Mouse (Mus musculus) activated CD4-positive, CD25-positive, alpha-beta regulatory T cell, adult 4 months (primary cell): ENCODE results near the gene Mast3. TPM values are rescaled to one million over a fixed set of nuclear protein-coding genes. Genes with fewer than 3 reads are reported as not detected.
"Not testable (repeated sequence)": the region's sequence is repeated elsewhere in the genome, so short reads cannot be mapped to it uniquely, and the experiment has no call there.

Experiments
- ATAC-seq: one replicate; pipeline ENCODE4 v1.8.0; 2017
- polyA plus RNA-seq, 2 experiments: library from polyadenylated mRNA; unstranded; fragments of 100-300 nt; shearing (Covaris generic); gene quantifications; one replicate each; pipeline ENCODE4 v1.2.1; 2017

Gene Mast3
- polyA plus RNA-seq, 2 experiments from 2014 or later: 19.0 to 19.4 TPM

DNA sequence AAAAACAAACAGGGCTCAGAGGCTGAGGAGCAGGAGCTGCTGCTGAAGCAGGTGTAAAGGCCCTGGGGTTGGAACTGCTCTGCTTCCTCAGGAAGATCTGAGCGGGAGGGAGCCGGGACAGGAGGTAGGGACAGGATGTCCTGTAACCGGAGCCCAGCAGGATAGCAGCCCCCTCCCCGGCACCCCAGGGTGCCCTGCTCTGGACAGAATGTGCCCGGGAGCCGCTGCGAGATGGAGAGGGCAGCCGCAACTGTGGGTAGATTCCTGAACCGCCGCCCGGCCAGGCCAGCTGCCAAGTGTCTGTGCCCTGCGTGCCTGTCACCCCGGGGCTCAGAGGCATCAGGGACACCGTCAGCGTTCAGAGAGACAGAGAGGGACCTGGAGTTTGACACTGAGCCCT lies 28.7 kb upstream of the Mast3 start:
- no peak for ATAC-seq

DNA sequence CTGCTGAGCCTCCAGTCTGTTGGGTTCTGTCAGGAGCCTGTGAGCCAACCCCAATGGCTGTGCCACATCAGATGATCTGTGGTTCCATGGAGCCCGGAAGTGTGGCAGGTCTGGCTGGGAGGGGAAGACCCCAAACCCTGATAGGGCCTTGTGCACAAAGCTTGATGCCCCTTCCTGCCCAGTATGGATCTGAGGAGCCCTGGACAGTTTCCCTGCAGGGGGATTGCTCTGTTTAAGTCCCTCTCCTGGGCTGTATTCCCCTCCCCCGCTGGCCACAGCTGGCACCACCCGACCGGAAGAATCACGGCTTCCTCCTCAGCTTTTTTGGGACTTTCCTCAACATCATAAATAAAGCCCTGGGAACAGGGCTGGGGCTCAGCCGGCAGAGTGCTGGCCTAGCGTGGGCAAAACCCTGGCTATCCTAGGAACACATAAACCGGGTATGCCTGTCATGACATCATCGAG lies 28.2 kb upstream of the Mast3 start:
- ATAC-seq: peak; percentile 93

DNA sequence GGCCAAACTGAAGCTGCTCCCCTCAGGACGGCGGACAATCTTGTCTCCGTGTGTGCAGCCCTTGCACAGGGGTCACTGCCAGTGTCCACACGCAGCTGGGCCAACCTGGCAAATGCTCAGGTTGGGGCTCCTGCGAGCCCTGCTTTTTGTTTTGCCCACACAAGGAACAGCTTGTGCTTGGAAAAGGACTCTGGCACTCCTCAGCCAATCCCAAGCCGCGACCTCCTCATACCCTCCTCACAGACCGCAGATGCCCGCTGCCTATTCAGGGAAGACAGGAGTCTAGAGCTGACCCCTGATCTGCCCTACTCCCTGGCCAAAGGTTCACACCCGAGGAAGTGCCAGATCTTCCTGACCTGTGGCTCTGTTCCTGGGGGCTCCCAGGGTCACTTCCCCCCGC lies 27.5 kb upstream of the Mast3 start:
- no peak for ATAC-seq

DNA sequence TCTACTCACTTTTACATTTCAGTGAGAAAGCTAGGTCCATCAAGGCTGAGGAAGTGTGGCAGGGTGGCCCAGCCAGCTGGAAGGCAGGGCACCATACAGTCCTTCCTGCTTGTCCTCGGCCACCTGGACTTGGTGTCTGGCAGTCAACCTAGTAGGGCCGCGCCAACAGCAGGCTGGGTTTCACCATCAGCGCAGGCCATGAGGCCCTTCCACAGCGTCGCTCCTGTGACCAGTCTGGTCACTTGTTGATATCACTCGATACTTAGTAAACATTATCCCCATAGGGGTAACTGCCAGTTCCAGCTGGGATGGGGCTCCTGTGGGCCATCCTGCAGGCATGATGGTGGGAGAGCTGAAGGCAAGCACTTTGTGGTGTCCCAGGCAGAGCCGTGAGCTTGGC lies 26.7 kb upstream of the Mast3 start:
- ATAC-seq: no peak

DNA sequence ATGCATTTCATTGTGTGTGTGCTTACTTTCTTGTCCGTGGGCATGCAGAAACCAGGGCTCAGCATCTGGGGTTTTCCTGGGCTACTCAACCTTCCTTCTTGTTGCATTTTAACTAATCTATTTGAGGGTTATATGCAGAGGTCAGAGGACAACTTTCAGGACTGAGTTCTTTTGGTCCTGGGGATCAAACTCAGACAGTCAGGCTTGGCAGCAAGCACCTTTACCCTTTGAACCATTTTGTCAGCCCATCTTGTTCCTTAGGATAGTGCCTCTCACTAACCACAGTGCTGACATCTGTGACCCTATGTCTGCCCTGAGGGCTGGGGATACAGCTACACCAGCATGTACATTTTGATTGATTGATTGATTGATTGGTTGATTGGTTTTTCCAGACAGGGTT lies 22.9 kb upstream of the Mast3 start:
- no peak for ATAC-seq

DNA sequence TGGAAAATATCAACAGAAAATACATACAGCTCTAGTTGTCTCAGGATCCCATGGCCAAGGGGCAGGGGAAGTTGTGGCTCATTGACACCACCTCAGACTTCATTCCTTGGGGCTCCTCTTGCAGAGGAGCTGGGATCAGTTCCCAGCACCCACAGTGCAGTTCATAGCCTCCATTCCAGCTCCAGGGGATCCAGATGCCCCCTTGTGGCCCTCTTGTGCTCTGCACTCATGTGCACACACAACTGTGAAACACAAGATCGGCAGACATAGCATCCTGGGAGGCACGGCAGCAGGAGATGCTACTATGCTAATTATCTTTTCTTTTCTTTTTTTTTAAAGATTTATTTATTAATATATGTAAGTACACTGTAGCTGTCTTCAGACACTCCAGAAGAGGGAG lies 22.2 kb upstream of the Mast3 start:
- no peak for ATAC-seq

DNA sequence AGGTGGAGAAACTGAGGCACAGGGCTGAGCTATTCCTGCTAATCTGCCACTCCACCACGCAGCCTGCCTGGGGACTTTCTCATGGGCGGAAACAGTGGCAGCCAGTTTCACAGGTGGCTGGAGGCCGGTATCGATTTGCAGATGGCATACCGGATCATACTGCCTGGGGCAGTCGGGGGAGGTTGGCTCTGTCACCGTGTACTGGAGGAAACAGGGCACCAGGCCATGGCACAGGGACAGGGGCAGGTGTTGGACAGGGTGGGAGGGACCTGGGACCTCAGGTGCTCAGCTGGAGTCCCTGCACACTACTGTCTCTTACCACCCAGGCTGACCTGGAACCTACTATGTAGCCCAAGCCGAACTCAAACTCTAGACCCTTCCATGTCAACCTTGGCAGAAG lies 21.0 kb upstream of the Mast3 start:
- no peak for ATAC-seq

DNA sequence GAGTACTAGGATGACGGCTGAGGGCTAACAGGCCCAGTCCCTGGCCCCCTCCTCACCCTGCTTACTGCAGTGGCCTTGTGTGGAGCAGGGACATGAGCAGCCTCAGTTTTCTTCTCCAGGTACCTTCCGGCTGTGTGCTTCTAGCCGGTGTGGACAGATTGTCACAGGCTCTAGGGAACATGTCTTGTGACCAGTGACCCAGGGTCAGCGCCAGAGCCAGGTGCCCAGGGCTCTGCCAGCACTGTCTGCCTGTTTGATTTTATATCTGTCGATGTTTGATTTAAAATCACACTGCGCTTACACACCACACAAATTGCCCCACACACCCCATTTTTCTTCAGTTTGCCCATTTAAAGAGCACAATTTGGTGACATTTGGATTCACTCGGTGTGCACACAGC lies 18.9 kb upstream of the Mast3 start:
- no peak for ATAC-seq

DNA sequence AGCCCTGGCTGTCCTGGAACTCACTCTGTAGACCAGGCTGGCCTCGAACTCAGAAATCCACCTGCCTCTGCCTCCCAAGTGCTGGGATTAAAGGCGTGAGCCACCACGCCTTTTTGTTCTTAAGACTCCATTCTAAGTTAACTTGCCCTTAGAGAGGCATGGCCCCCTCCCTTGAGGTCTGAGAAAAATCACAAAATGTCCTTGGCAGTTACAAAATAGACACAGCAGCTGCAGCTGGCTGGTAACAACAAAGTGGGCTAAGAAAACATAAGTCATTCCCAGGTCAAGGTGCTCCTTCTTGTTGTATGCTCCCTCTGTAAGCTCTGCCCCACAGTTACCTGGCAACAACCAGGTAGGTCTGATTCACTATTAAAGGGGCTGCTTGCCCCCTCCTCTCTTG lies 17.7 kb upstream of the Mast3 start:
- ATAC-seq: not testable (repeated sequence)

DNA sequence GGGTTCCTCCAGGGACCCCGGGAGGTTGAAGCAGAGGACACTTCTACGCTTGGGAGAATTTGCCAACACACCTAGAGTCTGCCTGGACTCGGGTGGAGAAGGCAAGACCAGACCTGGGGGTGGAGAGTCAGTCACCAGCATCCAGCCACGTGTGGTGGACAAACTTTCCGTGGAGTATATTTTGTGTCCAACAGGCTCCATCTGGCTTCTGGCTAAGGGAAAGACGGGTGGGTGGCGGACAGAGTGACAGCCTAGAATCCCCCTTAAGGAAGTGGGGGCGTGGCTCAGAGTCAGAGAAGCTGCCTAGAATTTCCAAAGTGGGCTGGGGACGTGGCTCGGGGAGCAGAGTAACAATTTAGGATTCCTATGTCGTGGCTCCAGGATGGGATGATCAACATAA lies 17.1 kb upstream of the Mast3 start:
- no peak for ATAC-seq

DNA sequence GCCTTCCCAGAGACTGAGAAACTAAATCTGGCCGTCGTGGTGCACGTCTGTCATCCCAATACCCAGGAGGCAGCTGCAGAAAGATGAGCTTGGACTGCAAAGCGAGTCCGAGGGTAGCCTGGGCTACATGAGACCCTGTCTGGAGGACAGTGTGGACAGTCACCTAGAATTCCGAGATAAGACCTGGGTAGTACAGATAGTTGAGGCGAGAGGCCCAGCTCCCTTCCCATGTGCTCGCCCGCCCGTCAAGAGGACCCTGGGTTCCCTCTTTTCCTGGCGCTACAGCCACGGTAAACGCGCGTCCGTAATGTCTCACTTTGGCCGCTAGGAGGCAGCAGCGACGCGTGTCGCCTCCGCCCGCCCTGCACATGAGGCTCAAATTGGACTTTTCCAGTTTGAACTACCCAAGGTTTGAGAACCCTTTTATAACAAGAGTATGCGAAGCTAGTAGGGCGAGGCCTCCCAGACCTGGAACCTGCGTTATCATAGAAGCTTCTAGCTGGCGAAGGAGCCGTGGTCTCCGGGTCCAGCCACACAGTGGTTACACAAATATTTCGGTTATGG lies 16.6 kb upstream of the Mast3 start:
- ATAC-seq: no peak

DNA sequence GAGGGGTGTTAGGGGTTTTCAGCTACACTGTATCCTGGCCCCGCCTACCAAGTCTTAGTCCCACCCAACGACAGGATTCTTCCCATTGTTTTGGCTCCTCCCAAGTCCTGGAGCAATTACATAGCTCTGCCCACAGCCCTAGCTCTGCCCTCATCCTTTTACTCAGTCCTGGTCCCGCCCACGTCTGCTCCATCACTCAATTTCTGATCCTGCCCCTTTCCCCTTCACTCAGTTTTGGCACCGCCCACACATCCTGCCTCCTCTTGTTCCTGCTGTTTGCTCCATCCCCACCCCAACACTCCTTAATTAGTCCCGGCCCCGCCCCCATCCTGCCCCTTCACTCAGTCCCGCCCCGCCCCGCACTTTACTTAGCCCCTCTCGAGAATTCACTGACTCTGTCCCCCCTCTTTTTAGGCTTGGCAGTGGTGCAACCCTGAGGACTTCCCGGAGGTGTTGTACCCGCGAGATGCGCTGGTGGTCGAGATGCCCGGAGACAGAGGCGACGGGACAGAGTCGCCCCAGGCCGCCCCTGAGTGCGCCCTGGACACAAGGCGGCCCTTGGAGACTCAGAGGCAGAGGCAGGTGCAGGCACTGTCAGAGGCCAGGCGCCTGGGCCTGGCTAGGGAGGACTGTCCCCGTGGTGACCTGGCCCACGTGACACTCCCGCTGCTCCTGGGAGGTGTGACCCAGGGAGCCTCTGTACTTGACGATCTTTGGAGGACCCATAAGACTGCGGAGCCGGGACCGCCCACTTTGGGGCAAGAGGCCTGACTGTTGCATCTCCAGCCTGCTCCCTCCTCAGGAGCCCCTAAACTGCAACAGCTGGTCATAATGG lies 15.5 kb upstream of the Mast3 start:
- ATAC-seq: no peak

DNA sequence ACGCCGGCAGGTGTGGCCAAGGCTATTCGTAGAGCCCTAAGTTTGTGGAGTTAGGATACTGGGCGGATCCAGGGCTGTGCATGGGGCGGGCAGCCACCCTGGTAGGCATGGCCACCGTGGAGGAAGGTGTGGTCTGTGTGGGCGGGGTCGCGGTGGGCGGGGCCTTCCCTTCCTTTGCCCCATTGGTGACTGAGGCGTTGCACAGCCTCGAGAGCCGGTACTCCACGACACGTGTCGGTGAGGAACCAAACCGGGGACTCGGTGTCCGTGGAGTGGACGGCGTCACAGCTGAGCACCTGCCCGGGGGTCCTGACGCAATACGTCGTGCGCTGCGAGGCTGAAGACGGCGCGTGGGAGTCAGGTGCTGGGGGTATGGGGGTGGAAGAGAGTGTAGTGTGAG lies 11.8 kb upstream of the Mast3 start:
- no peak for ATAC-seq

DNA sequence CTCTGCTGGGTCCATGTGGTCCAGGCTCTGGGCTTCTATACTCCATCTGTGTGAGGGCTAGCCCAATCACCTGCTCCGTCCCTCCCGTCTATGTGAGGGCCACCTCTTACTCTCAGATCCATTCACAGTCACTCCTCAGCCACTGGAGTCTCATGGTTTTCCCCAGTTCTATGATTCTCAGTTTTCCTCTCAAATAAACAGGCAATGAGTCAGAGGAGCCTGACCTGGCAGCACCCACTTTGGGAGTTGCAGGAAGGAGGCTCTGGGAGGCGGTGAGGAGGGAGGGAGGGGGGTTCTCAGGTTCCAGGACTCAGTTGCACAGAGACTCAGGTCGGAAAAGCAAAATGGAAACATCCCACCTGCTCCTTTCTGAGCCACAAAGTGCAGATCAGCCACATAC lies 8.0 kb upstream of the Mast3 start:
- no peak for ATAC-seq

DNA sequence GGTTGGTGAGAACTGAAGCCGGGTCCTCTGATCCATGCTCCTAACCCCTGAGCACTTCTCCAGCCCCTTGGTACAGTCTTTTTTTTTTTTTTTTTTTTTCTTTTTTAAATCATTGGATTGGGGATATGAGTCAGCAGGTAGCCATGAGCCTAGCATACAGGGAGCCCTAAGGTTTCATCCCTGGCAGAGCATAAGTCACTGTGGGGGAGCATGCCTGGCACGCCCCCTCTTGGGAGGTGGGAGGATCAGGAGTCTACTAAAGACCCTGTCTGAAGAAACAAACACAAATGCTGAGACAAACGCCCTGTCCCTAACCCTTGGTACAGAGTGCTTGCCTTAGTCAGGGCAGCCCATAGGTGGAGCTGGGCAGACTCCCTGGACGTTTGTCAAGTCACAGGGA lies 7.2 kb upstream of the Mast3 start:
- ATAC-seq: no peak

DNA sequence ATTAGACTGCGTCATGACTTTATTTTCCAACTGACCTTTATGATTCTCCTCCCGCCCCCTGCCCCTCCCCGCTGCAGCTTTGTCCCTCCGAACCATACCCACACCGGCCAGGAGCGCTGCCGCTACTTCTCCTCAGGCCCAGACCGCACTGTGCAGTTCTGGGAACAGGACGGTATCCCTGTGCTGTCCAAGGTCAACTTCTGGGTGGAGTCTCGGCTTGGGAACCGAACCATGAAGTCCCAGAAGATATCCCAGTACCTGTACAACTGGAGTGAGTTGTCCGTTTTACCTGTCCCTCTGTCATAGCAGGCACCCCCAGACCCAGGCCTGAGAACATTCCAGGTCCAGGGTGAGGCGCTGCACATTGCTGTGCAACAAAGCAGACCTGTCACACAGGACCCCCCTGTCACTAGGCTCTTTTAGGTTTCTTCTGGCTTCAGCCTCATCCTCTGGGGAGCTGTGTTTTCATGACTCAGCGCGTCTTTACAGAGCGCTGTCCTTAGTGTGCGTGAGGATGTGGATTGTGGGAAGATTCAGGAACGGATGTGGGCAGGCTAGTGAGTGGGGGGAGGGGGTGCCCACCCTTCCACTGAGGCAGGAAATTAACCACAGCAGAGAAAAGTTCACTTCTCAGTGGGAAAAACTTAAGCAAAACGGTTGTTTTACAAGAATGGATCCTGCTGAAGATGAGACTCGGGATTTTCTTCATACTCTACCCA lies 6.3 kb upstream of the Mast3 start:
- no peak for ATAC-seq

DNA sequence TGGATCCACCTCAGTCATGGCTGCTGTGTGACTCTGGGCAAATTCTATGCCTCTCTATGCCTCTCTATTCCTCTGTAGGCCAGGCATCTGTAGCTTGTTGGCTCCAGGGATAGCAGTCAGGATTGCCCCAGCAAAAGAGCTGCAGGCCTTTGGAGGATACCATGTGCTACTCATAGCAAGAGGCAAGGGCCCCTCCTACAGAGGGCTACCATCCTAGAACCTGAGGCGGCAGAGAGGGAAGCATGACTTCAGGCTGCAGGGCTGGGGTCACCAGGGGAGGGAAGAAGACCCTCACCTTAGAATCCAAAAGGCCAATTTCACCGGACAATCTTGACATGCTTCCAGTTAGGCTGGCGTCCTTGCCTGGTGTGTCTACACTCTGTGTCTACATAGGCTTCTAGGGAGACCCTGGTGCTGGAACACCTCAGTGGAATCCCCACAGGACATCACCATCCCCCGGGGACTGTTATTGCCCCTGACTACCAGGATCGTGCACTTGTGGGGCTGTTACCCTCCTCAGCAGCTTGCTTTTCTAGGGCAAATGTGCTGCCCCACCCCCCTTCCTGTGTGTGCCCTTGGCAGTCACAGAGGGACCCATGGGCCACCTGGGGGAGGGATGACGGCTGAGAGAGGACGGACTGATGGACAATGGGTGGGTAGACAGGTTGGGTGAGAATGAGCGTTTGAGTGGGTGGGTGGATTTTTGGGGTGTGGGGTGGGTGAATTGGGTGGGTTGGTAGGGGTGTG lies 4.3 kb upstream of the Mast3 start:
- no peak for ATAC-seq

DNA sequence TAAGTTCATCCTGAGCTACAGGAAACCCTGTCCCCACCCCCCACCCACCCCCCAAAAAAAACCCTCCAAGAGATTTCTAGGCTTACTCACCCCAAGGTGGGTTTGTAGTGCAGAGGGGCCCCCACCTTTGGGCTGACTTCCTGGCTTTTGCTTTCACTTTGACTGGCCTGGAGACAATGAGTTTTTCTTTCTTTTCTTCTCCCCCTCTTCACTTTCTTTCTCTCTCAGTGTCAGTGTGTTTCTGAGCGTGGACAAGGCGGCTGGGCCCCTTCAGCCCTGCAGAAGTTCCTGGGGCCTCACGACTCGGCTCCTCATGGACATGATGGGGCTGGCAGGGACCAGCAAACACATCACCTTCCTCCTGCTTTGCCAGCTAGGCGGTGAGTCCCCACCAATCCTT lies 3.4 kb upstream of the Mast3 start, which contains the start of gene Il12rb1:
Gene Il12rb1 (plus strand): TSS at position 211 of the 400 bp plus-strand sequence.
- peak; percentile 65 for ATAC-seq

DNA sequence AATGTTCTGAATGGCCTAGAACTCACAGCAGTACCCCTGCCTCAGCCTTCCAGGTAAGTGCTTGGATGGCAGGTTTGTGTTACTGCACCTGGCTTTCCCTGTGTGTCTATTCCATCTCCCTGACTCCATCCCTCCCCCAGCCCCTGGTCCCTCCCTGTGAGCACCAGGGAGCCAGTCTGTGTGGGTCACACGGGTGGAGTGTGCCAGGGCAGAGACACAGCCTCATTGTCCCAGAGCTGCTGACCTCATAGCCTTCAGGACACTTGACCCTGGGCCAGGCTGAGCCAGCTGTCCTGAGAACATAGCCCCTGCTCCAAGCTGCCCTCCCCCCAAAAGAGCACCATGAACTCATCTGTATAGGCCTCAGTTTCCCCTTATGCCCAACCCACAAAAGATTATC lies 2.5 kb upstream of the Mast3 start:
- no peak for ATAC-seq

DNA sequence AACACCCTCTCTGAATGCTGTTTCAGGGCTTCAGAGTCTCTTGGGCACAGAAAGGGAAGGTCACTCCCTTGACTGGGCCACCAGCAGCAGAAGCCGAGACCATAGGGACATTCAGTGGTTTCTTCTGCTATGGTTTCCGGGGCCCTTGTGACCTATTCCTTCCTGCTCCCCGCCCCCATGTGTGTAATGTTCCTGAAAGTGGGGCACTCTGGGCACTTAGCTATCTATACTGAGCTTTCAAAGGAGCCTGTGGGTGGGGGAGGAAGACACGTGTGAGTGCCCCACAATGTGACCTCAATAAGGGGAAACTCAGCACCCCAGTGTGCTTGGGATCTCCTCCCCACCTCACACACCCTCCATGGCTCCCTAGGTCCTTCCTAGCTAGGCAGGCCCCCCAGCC lies 1.7 kb upstream of the Mast3 start:
- peak; percentile 51 for ATAC-seq

DNA sequence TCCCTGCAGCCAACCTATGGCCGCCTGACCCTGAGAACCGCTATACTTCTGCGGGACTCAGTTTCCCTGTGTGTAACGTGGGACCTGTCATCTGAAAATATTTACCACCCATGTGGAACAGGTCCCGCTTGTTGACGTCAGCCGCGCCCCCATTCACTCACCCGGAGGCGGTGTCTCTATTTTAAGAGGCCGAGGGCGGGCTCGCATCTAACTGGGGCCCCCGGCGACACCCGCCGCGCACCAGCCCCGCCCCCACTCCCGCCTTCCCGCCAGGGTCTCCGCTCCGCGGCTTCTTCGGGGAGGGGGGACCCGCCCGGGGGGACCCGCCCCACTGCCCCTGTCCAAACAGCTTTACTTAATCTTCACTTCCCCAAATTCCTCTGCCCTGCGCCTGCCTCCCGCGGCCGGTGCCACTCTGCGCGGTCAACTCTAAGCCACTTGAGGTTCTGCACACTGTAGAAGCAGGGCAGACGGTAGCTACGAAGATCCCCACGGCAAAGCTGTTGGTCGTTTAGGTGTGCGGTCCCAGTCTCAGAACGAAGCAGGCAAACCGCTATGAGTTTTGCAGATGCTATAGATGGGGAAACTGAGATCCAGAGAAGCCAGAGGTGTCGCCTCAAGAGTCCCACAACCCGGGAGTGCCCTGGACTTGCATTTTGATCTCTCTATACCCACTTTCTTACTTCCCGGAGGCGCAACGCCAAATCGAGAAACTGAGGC lies 933 bp downstream of the Mast3 start:
- ATAC-seq: no peak

DNA sequence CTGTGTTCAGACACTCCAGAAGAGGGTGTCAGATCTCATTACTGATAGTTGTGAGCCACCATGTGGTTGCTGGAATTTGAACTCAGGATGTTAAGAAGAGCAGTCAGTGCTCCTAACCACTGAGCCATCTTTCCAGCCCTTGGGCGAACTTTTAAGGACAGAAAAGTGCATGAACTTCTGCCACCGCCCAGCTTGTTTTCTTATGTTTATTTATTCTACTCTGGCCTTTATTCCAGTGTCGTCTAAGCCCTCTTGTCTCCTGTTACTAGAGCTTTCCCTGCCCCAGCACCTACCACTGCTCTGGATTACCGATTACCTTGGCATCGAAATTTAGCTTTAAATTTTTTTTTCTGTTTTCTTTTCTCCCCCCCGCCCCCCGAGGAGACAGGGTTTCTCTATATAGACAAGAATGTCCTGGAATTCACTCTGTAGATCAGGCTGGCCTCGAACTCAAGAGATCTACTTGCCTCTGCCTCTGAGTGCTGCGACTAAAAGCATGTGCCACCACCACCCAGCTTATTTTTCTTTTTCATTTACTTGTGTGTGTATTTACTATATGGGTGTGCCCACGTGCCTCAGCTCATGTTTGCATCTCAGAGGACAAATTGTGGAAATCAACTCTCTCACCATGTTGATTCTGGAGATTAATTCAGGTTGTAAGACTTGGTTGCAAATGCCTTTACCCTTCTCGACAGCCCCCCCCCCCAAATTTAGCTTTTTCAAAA lies 1.9 kb downstream of the Mast3 start:
- ATAC-seq: no peak
